Mouse (Mus musculus) embryonic fibroblast, embryonic 13.5 days (primary cell): ENCODE results near the gene Cryga.

Experiments
- CTCF ChIP-seq: IDR thresholded peaks from 2 replicates; pipeline ENCODE4 v1.5.1; 2011; ENCODE audit warnings: mild to moderate bottlenecking, control low read depth, low read length, moderate library complexity, borderline replicate concordance; ENCODE audit not compliant: insufficient read depth
- POLR2A ChIP-seq: IDR thresholded peaks from 2 replicates; pipeline ENCODE4 v1.6.1; 2011; ENCODE audit warnings: low read depth, mild to moderate bottlenecking, control low read depth, low read length, moderate library complexity

DNA sequence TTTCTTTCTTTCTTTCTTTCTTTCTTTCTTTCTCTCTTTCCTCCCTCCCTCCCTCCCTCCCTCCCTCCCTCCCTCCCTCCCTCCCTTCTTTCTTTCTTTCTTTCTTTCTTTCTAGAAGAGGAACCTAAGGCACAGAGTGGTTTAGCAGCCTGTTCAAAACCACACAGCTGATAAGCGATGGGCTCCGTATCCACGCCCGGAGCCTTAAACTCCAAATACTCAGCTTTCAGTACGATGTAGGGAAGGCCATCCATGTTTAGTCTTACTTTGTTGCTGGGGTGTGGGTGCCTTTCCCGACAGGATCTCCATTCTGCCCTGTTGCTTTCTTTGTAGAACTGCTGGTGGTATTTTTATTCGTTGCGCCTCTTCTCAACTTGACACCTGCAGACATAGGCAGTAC is 6.0 kb upstream of the Cryga start:
- TF ChIP-seq CTCF: no peak
- no peak for TF ChIP-seq POLR2A
